Mouse (Mus musculus): ENCODE measurements at regions not wholly inside any gene's neighbourhood (a gene's known extent, or its start where the extent isn't known, plus 50 kb on each side); places are given as distances from the start of the nearest gene placed in this dataset.

DNA sequence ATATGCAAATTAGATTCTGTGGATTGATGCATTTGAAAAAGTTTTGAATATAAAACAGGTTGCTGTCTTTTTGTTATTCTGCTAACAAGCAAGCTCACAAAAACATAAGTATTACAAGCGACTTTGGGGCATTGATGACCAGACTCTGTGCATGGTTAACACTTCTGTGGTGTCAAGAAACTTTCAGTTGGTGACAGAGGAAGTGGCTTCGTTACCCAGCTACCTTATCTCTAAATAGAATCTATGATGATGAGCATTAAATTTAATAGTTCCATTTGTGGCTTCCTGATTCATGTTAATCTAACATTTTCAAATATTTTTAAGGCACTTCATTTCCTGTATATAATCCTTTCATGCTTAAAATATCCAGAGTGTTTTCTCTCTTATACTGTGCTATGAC is 100.8 kb downstream of the Tm2d1 start:
- H3K9ac ChIP-seq (replicated peaks; ENCODE audit: low read length): no peak overlapping the region
- 64% methylated on average over 2 of the region's 2 CpGs for WGBS
- no peaks in the 10 kb centered on the region for H3K27me3 ChIP-seq (ENCODE audit: control insufficient read depth, insufficient read depth, low read length)
- no peak overlapping the region for H3K27ac ChIP-seq (replicated peaks; ENCODE audit: low read depth, low read length)
- H3K36me3 ChIP-seq (ENCODE audit: control insufficient read depth, insufficient read depth, low read length): no peaks in the 10 kb centered on the region
- no peaks in the 10 kb centered on the region for H3K4me1 ChIP-seq (ENCODE audit: control insufficient read depth, insufficient read depth, low read length)
- DNase-seq (no peak), ATAC-seq (ENCODE audit: low FRiP score, low TSS enrichment) (no peak)
- H3K4me3 ChIP-seq (replicated peaks; ENCODE audit: low read depth, low read length): no peak overlapping the region
- H3K4me2 ChIP-seq (ENCODE audit: low read length): no peak overlapping the region
- no peaks in the 10 kb centered on the region for H3K9me3 ChIP-seq (ENCODE audit: control insufficient read depth, low read length)

DNA sequence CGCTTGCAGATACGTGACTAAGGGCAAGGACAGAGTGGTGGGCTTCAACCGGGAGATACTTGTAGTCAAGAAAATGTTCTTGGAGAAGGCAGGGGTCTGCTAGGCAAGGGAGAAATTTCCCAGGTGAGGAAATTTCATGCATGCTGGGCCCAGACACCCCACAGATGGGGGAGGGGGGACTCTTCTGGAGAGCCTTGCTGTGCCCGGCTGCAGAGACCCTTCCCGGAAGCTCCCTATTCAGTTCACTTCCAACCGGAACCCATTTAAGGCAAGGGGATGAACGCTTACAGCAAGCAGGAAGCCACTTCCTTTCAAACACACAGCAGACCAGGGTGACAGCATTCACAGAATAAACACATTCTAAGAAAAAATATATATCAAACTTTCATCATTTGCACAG is 124.8 kb downstream of the Tm2d1 start:
- ATAC-seq (ENCODE audit: low FRiP score, low TSS enrichment) (no peak), DNase-seq (no peak)
- 84% methylated on average over 7 of the region's 7 CpGs for WGBS
- Histone ChIP-seq H3K9me3 (ENCODE audit: control insufficient read depth, low read length) (no peaks in the 10 kb centered on the region), H3K27me3 (ENCODE audit: control insufficient read depth, insufficient read depth, low read length) (no peaks in the 10 kb centered on the region), H3K4me2 (ENCODE audit: low read length) (no peak overlapping the region), H3K27ac (replicated peaks; ENCODE audit: low read depth, low read length) (no peak overlapping the region), H3K36me3 (ENCODE audit: control insufficient read depth, insufficient read depth, low read length) (no peaks in the 10 kb centered on the region), H3K9ac (replicated peaks; ENCODE audit: low read length) (no peak overlapping the region), H3K4me1 (ENCODE audit: control insufficient read depth, insufficient read depth, low read length) (no peaks in the 10 kb centered on the region), H3K4me3 (replicated peaks; ENCODE audit: low read depth, low read length) (no peak overlapping the region)

- WGBS: 34% methylated on average over 9 of the region's 9 CpGs
- DNase-seq (no peak), ATAC-seq (ENCODE audit: low FRiP score, low TSS enrichment) (no peak)
- Histone ChIP-seq H3K27ac (replicated peaks; ENCODE audit: low read depth, low read length) (no peak overlapping the region), H3K27me3 (ENCODE audit: control insufficient read depth, insufficient read depth, low read length) (no peaks in the 10 kb centered on the region), H3K9me3 (ENCODE audit: control insufficient read depth, low read length) (no peaks in the 10 kb centered on the region), H3K4me3 (replicated peaks; ENCODE audit: low read depth, low read length) (no peak overlapping the region), H3K4me1 (ENCODE audit: control insufficient read depth, insufficient read depth, low read length) (no peaks in the 10 kb centered on the region), H3K9ac (replicated peaks; ENCODE audit: low read length) (no peak overlapping the region), H3K4me2 (ENCODE audit: low read length) (no peak overlapping the region), H3K36me3 (ENCODE audit: control insufficient read depth, insufficient read depth, low read length) (no peaks in the 10 kb centered on the region)
These were observed 125.4 kb downstream of the Tm2d1 start for GRCm38 (mm10) chr4:98257711-98258110.

- 54% methylated on average over 18 of the region's 18 CpGs for WGBS
- no peaks in the 10 kb centered on the region for H3K36me3 ChIP-seq (ENCODE audit: control insufficient read depth, insufficient read depth, low read length)
- no peaks in the 10 kb centered on the region for H3K4me1 ChIP-seq (ENCODE audit: control insufficient read depth, insufficient read depth, low read length)
- H3K4me3 ChIP-seq (replicated peaks; ENCODE audit: low read depth, low read length): no peak overlapping the region
- no peaks in the 10 kb centered on the region for H3K27me3 ChIP-seq (ENCODE audit: control insufficient read depth, insufficient read depth, low read length)
- no peak overlapping the region for H3K27ac ChIP-seq (replicated peaks; ENCODE audit: low read depth, low read length)
- no peak overlapping the region for H3K4me2 ChIP-seq (ENCODE audit: low read length)
- H3K9me3 ChIP-seq (ENCODE audit: control insufficient read depth, low read length): no peaks in the 10 kb centered on the region
- ATAC-seq (ENCODE audit: low FRiP score, low TSS enrichment): no peak
- no peak overlapping the region for H3K9ac ChIP-seq (replicated peaks; ENCODE audit: low read length)
- DNase-seq: peak; percentile 64
These were observed 128.0 kb downstream of the Tm2d1 start for GRCm38 (mm10) chr4:98254856-98255853.

DNA sequence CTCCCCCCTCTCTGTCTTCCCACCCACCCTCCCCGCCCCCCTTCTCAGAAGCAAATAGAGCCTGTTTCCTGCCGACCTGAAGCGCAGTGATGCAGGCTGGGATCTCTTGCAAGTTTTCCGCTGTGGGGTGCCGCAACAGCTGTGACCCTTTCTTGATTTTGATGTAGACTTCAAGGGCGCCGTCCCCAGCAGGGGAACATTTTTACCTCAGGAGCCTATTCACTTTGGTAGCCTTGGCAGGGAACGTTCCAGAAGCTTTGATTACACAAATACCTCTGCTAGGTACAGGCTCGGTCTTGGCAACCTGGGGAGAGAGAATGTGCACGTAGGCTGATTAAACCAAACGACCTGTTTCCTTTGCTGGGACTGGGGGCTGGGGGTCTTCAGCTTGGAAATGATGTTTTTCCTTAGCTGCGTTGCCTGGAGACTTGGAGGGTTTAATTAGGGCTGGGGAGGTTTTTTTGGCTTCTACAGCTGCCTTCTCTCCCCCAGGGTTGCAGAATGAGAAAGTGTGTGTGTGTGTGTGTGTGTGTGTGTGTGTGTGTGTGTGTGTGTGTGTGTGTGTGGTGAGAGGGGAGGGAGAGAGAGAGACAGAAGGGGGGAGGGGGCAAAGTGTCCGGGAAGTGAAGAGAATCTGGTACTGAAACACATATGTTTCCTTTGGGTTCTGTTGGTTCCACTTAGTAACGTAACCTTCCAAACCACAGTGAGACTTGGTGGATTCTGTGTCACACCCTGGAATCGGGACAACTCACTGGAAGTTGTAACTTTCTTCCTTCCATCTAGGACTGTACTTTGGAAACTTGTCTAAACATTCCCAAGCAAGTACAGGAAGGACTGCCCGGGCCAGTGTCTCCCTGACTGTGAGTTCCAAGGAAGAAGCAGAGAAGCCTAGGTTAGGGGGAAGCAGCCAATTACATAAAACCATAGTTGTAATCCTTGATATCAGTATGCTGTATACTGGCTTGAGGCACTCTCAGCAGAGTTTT is 138.9 kb downstream of the Tm2d1 start:
- H3K4me1 ChIP-seq (ENCODE audit: control insufficient read depth, insufficient read depth, low read length): peaks cover 8% of the 10 kb centered on the region; the same call in 1 of the 2 replicates
- H3K4me3 ChIP-seq (replicated peaks; ENCODE audit: low read depth, low read length): peak overlapping the region; percentile 28
- H3K27ac ChIP-seq (replicated peaks; ENCODE audit: low read depth, low read length): peak overlapping the region; percentile 49; the same call in 1 of the 2 replicates
- ATAC-seq (ENCODE audit: low FRiP score, low TSS enrichment) (peak; percentile 80), DNase-seq (peak; percentile 78)
- no peaks in the 10 kb centered on the region for H3K9me3 ChIP-seq (ENCODE audit: control insufficient read depth, low read length)
- WGBS: 9% methylated on average over 15 of the region's 16 CpGs
- H3K27me3 ChIP-seq (ENCODE audit: control insufficient read depth, insufficient read depth, low read length): no peaks in the 10 kb centered on the region
- no peaks in the 10 kb centered on the region for H3K36me3 ChIP-seq (ENCODE audit: control insufficient read depth, insufficient read depth, low read length)
- no peak overlapping the region; the same call in 1 of the 2 replicates for H3K9ac ChIP-seq (replicated peaks; ENCODE audit: low read length)
- H3K4me2 ChIP-seq (ENCODE audit: low read length): peak overlapping the region; percentile 57

GRCm38 (mm10) chr4:98243502-98243901 is 139.6 kb downstream of the Tm2d1 start:
- Histone ChIP-seq H3K4me2 (ENCODE audit: low read length) (peak overlapping the region; percentile 57), H3K4me3 (replicated peaks; ENCODE audit: low read depth, low read length) (0 out of 2 replicates have a peak overlapping the region, but pooled peaks have one; percentile 28), H3K36me3 (ENCODE audit: control insufficient read depth, insufficient read depth, low read length) (no peaks in the 10 kb centered on the region), H3K9ac (replicated peaks; ENCODE audit: low read length) (no peak overlapping the region), H3K27ac (replicated peaks; ENCODE audit: low read depth, low read length) (no peak overlapping the region), H3K4me1 (ENCODE audit: control insufficient read depth, insufficient read depth, low read length) (peaks cover 8% of the 10 kb centered on the region; the same call in 1 of the 2 replicates), H3K9me3 (ENCODE audit: control insufficient read depth, low read length) (no peaks in the 10 kb centered on the region), H3K27me3 (ENCODE audit: control insufficient read depth, insufficient read depth, low read length) (no peaks in the 10 kb centered on the region)
- DNase-seq (peak; percentile 94), ATAC-seq (ENCODE audit: low FRiP score, low TSS enrichment) (peak; percentile 91)
- under 1% methylated on average over 6 of the region's 6 CpGs for WGBS

- H3K4me3 ChIP-seq (replicated peaks; ENCODE audit: low read depth, low read length): no peak overlapping the region
- no peaks in the 10 kb centered on the region for H3K27me3 ChIP-seq (ENCODE audit: control insufficient read depth, insufficient read depth, low read length)
- H3K36me3 ChIP-seq (ENCODE audit: control insufficient read depth, insufficient read depth, low read length): no peaks in the 10 kb centered on the region
- H3K4me2 ChIP-seq (ENCODE audit: low read length): no peak overlapping the region
- DNase-seq (no peak), ATAC-seq (ENCODE audit: low FRiP score, low TSS enrichment) (no peak)
- no peak overlapping the region for H3K27ac ChIP-seq (replicated peaks; ENCODE audit: low read depth, low read length)
- WGBS: 96% methylated on average over 2 of the region's 2 CpGs
- peaks cover 8% of the 10 kb centered on the region; the same call in 1 of the 2 replicates for H3K4me1 ChIP-seq (ENCODE audit: control insufficient read depth, insufficient read depth, low read length)
- no peaks in the 10 kb centered on the region for H3K9me3 ChIP-seq (ENCODE audit: control insufficient read depth, low read length)
- H3K9ac ChIP-seq (replicated peaks; ENCODE audit: low read length): no peak overlapping the region
These were observed 141.2 kb downstream of the Tm2d1 start for GRCm38 (mm10) chr4:98241921-98242320.

GRCm38 (mm10) chr4:98240289-98240688 is 142.8 kb downstream of the Tm2d1 start:
- ATAC-seq (ENCODE audit: low FRiP score, low TSS enrichment) (no peak), DNase-seq (no peak)
- no peaks in the 10 kb centered on the region for H3K9me3 ChIP-seq (ENCODE audit: control insufficient read depth, low read length)
- no peaks in the 10 kb centered on the region for H3K36me3 ChIP-seq (ENCODE audit: control insufficient read depth, insufficient read depth, low read length)
- no peak overlapping the region for H3K4me2 ChIP-seq (ENCODE audit: low read length)
- no peak overlapping the region for H3K4me3 ChIP-seq (replicated peaks; ENCODE audit: low read depth, low read length)
- H3K4me1 ChIP-seq (ENCODE audit: control insufficient read depth, insufficient read depth, low read length): peaks cover 8% of the 10 kb centered on the region; the same call in 1 of the 2 replicates
- no peaks in the 10 kb centered on the region for H3K27me3 ChIP-seq (ENCODE audit: control insufficient read depth, insufficient read depth, low read length)
- H3K9ac ChIP-seq (replicated peaks; ENCODE audit: low read length): no peak overlapping the region
- no peak overlapping the region for H3K27ac ChIP-seq (replicated peaks; ENCODE audit: low read depth, low read length)
